Mouse (Mus musculus) layer of hippocampus, postnatal 14 days (tissue): Measurements from ENCODE around the gene Sqstm1. TPM values are rescaled to one million over a fixed set of nuclear protein-coding genes. Genes with fewer than 3 reads are reported as not detected.

Experiments
- DNase-seq, 2 experiments: peaks; one replicate each; pipeline ENCODE4 v3.0.0; 2021 to 2022; ENCODE audit warnings: low spot score in 2 of 2, mixed read lengths in 1 of 2
- total RNA-seq, 2 experiments: library from RNA; stranded (reverse); gene quantifications; 2 replicates each; pipeline ENCODE4 v1.2.3; 2021

Sqstm1 gene
- total RNA-seq, 2 experiments from 2014 or later = 343 to 377 TPM

DNA sequence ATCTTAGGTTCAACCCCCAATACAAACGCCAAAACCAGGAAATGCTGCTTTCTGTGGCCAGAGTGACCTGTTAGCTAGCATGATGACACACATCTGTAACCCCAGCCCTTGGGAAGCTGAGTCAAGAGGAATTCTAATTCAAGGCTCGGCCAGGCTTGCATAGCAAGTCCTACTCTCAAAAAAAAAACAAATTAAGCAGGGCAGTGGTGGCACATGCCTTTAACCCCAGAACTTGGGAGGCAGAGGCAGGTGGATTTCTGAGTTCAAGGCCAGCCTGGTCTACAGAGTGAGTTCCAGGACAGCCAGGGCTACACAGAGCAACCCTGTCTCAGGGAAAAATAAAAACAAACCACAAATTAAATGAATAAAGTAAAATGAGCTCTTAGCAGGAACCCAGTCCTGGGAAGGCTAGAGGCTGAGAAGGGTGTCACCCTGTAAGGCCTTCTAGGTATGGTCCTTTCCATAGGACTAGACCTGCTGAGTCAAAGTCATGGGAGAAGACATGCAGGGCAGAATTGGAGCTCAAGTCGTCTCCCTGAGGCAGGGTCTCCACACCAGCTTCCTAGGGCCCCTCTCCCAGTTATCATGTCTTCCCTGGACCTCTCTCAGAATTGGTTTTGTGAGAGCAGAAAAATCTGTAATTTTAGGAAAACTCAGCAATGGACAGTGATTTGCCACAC is 1.6 kb upstream of the Sqstm1 start:
- no peak for DNase-seq

GRCm38 (mm10) chr11:50211322-50212059 is 864 bp upstream of the Sqstm1 start:
- no peak for DNase-seq

DNA sequence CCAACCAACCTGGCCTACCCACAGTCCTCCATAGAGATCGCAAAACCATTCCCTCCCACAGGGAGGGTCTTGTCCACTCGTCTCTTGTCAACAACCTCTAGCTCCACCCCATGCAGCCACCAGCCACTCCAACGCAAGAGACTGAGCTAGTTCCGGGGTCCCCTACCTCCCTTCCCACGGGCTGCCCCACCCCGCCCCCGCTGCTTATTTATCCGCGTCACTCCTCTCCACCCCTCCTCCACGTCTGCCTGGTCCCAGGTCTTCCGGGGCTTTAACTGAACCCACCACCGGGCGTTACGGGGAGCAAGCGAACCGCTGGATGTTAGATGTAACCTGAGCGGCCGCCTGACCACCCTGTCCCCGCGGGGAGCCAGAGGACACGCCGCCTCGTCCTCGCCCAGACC is 524 bp downstream of the Sqstm1 start:
- DNase-seq = peak; percentile 80 to 94

- DNase-seq = no peak
Observed at GRCm38 (mm10) chr11:50208039-50208438, 2.6 kb downstream of the Sqstm1 start.

GRCm38 (mm10) chr11:50207344-50207743 is 3.3 kb downstream of the Sqstm1 start:
- no peak for DNase-seq

DNA sequence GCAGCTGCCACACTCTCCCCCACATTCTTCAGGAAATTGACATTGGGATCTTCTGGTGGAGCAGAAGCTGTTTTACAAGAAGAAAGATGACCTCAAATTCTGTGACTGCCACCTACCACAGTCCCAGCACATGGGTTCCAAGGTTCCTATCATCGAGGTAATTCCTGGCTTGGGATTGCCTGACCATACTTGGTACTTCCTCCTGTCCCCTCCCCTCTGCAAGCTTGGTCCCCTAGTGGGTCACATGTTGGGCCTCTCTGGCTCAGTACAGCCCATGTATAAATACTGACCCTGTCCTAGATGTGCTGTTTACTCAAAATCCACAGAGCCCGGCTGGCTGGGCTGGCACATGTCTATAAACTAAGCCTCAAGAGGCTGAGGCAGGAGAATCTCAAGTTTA is 4.6 kb downstream of the Sqstm1 start:
- DNase-seq = no peak

GRCm38 (mm10) chr11:50205434-50205833 is 5.2 kb downstream of the Sqstm1 start:
- DNase-seq = no peak

GRCm38 (mm10) chr11:50203302-50203827 is 7.3 kb downstream of the Sqstm1 start:
- DNase-seq = no peak

GRCm38 (mm10) chr11:50201590-50201989 is 9.0 kb downstream of the Sqstm1 start:
- no peak for DNase-seq

DNA sequence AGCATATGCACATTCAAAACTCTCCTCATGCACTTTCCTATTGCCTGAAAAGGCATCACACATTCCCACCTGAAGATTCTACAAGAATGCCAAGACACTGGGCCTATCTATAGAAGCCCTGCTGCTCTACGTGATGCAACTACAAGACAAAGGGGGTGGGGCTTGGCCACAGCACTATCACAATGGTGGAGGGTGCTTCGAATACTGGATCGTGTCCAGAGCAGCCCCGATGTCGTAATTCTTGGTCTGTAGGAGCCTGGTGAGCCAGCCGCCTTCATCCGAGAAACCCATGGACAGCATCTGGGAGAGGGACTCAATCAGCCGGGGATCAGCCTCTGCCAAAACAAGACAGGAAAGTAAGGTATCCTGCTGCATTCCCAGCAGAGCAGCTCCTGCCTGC is 10.0 kb downstream of the Sqstm1 start:
- DNase-seq = no peak

DNA sequence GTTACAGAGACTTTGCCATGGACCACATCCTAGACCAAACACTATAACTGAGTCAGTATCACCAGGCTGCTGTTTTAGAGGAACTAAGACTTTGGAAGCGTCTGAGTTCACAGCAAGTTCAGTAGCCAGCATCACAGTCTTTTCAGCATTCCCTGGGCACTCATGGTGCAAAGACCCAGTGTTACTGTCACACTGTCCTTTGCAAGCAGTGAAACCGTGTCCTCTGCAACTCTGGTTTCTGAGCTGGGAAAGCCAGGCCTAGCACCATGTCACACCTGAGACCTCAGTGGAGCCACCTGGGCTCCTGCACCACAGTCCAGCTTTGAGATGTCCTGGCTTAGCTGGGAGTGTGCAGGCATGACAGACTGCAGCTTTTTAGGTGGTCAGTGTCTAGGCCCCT is 11.7 kb downstream of the Sqstm1 start:
- no peak for DNase-seq

- DNase-seq = no peak
Observed at GRCm38 (mm10) chr11:50198219-50198846, 12.3 kb downstream of the Sqstm1 start.

DNA sequence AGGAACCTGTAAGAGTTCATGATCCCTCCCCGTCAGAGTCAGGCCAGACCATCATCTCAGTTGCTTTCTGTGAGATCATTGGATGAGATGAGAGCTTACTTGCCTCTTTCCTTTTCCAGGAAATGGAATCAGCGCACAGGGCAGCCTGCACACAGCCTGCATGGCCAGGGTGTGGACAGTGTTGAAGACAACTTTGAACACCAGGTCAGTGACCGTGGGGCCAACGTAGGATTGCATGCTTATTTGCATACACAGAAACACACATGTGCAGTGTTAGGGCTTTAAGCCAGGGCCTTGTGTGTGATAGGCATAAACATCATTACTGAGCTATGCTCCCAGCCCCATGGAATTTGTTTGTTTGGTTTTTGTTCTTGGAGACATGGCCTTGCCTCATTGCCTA is 13.1 kb downstream of the Sqstm1 start:
- no peak for DNase-seq

DNA sequence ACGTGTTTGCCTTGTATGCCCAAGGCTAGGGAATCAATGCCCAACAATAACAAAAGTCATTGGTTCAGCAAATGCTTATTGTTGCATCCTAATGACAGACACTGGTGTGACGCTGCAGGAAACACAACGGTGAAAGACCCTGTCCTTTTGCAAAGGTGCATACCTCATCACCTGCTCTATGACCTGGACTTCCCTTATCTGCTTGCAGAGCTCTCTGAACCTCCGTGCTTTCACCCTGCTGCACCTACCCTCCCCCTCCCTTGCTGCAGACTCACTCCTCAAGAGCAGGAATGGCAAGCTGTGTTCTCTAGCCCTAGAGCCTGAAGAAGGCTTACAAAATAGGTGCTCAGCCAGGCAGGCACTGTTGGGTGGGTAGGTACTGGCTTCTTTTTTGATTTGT is 15.8 kb downstream of the Sqstm1 start:
- DNase-seq = no peak

GRCm38 (mm10) chr11:50194070-50194469 is 16.6 kb downstream of the Sqstm1 start:
- no peak for DNase-seq

- no peak for DNase-seq
Observed at GRCm38 (mm10) chr11:50192278-50192677, 18.3 kb downstream of the Sqstm1 start.

GRCm38 (mm10) chr11:50190362-50190761 is 20.3 kb downstream of the Sqstm1 start:
- DNase-seq = no peak

- no peak for DNase-seq
Observed at GRCm38 (mm10) chr11:50188682-50189081, 21.9 kb downstream of the Sqstm1 start.

DNA sequence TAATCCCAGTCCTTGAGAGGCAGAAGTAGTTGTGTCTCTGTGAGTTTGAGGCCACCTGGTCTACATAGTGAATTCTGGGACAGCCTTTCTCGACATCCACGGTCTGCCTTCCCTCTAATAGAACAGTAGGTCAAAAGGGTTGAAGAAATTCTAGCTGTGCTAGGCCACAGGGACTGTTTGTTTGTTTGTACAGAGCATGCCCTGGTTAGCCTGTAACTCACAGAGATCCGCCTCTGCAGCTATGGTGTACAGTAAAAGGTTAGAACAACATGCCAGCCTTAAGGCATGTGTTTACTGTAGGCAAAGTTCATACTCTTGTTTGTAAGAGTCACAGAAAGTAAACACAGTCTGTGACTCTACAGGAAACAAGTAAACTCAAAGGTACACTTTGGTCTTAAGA is 25.8 kb downstream of the Sqstm1 start:
- DNase-seq = no peak

GRCm38 (mm10) chr11:50182702-50183101 is 27.9 kb downstream of the Sqstm1 start:
- no peak for DNase-seq

DNA sequence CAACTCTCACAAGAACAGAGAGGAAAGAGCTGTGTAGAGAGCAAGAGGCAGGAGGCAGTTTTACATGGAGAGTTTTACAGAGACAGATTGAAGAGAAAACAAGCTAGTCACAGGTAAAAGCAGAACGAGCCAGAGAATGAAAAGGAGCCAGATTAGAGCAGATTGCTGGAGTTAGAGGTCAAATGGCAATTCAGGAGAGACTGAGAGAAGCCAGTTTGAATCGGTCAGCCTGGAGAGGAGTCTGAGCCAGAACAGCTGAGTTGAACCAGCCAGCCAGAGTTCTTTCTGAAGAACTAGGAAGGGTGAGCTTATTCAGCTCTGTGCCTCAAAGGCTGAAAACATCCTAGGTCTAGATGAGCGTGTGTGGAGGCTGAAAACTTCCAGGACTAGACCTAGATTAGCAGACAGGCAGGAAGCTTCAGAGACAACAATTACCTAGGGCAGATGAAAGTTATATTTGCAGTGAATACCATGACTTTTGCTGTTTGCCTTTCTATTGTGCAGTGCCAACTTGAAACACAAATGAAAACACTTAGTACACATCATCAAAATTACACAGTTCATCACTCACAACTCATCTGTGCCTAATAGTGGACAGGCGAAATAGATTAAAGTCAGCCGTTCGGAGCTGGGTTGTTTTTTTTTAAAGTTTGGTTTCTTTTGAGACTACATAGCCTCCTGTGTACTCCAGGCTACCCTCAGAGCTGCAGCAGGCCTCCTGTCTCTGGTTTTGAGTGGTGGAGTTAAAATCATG is 30.0 kb downstream of the Sqstm1 start:
- no peak for DNase-seq
